Mouse (Mus musculus) c-Kit-positive CD71-positive TER-119-positive erythroid progenitor cells, embryonic 14.5 days (primary cell): ENCODE measurements at regions not wholly inside any gene's neighbourhood (a gene's known extent, or its start where the extent isn't known, plus 50 kb on each side); places are given as distances from the start of the nearest gene placed in this dataset.

Experiments
- DNase-seq: peaks from one replicate; pipeline ENCODE4 v3.0.0-alpha.2; 2013; ENCODE audit warnings: low spot score

DNA sequence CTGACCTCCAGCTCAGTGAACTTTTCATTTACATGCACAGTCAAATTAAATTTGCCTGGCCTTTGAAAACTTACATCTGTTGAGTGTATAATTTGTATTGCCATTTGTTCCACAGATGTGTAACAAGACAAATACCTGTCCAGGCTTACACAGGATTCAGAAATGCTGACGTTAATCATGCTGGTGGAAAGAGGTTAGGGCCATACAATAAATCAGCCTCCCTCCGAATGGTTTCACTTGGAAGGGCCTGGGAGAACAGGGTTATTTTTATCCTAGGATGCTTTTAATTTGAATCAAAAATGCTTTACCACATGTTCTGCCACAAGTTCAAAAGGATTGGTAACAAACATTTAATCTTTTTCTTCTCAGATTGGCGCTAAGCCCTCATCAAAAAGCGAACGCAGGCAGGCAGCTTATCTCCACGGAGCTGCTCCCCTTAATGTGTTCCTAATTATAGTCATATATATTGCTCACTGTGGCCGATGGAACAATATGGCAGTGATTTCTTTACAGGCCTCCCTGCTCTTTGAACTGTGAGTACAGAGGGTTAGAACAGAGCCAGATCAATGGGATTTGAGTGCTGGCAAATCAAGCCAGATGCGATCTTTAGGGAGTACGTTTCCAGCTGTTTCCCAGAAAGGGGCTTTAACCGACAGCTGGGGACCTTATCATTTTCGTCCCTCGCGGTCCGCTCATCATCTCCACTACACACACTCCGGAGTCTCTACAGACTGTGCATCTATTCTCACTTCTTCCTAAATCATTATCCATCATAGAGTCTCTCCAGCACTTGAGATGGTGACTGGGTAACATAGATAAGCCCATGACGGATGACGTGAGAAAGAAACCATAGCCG lies 313.9 kb downstream of the Ndfip2 start:
- DNase-seq = no peak

DNA sequence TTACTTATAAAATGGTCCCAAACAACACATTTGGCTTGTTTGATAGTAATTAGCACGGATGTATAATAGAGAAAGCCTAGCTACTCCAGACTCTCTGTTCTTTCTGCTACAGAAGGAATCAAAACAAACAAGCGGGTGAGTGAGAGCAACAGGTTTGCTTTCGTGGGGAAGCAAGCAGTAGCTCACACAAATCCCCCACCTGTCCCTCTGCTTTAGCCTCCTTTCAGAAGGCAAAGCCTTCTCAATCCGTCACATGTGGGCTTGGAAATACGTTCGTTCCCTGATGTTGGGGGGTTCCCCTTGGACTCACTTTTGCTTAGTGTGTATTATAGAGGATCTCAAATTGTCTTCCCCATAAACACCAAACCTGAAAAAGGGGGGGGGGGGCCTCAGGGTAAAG lies 311.8 kb downstream of the Ndfip2 start:
- DNase-seq = no peak

DNA sequence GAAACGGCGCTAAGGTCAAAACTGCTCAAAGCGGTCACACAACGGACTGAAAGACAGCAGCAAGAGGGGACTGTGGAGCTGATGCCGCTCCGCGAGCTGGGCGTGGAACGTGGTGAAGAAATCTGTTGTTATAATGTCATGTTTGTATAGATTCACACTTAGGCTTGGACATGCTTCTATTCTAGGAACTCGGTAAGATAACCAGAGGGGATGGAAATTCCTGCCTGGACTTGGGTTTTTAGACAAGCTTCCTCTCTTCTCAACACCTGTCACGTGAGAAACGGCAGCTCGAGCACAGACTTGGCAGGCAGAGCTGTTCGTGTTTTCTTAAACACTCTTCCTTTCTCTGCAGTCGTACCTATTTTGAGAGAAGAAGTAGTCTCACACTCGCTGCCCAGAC lies 307.5 kb downstream of the Ndfip2 start:
- no peak for DNase-seq

DNA sequence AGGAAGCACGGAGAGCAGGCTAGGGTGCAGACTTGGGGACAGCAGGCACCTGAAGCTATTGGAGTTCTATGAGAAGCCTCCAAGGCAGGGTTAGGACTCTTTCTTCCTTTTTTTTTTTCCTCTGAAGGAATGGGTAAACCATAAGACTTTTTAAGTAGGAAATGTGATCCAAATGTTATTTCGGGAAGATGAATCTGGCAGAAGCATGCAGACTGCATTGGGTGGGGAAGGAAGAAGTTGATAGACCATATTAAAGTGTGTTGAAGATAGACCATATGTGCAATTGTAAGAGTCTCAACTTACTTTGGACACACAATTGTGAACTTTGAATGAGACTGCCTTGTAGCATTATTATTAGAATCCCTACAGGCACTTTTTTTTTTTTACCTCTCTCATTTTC lies 304.5 kb downstream of the Ndfip2 start:
- no peak for DNase-seq

DNA sequence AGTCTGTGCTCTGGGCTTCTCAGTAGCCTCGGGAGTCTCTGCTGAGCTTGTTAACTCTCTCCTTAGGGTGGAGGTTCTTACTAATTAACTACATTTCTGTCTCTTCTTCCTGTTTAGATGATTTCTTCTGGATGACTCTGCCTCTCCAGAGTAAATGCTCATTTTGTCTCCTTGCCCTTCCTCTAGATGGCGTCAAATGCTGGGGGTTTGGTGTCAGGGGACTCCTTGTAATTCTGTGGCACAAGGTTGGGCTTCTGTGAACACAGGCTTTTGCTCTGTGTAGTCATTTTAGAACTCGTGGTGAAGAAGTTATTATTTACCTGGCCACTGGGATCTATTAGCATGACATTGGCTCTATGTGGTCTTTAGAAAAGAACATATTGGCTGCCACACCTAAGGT lies 298.4 kb downstream of the Ndfip2 start:
- no peak for DNase-seq

DNA sequence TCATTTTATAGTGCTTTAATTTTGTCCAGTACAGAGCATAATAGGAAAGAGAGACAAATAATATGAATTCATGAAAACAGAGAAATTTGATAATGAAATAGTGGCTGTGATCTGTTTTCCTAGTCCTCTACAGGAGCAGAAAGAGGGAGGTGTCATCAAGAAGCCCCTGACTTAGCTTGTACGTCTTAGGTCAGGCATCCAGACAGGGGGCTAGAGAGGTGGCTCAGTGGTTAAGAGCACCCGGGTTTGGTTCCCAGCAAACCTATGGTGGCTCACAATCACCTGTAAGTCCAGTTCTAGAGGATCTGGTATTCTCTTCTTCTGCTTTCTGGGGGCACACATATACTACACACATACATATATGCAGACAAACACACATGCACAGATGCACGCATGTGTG lies 285.7 kb downstream of the Ndfip2 start:
- DNase-seq = no peak

DNA sequence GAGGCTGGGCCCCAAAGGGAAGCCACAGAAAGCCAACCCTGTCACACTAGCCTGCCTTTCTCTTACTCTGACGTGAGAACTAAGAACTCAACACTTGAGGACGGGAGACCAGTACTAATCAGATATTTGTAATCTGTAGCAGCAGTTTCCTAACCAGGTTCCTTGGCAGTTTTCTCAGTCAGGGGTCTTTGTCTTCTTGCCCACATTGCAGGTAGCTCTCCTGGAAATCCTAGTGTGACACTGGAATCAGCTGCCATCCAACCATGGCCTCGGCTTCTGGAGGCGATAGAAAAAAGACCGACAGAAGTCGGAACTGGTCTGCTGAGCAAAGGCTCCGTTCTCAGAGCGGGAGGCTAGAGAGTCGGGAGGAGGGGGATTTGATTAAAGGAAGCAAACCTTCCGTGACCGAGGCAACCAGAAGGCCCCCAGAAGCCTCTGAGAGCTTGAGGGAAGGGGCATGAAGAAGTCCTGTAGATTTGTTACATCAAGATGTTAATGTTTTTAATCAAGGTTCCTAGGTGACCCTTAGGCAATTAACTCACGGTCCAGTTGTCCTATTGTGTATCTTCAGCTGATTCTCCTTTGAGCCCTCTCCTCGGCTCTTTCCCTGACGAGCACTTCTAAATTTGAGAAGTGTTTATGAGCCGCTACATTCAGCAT lies 284.2 kb downstream of the Ndfip2 start:
- no peak for DNase-seq

DNA sequence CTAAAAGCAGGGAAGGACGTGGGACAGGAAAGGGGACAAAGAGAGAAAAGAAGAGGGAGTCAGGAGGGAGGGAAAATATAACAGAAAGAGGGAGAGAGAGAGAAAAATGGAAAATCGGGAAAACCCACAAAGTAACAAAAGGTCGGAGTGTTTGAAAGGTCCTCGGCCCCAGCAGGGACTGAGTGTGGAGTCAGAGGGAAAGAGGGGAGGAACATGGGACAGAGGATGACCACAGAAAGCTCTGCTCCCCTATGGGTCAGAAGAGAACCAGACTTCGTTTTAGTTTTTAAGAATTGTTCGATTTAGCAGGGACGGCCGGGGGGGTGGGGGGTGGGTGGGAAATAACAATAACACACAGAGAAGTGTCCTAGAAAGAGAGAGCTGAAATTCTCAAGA lies 283.7 kb downstream of the Ndfip2 start:
- DNase-seq = no peak

DNA sequence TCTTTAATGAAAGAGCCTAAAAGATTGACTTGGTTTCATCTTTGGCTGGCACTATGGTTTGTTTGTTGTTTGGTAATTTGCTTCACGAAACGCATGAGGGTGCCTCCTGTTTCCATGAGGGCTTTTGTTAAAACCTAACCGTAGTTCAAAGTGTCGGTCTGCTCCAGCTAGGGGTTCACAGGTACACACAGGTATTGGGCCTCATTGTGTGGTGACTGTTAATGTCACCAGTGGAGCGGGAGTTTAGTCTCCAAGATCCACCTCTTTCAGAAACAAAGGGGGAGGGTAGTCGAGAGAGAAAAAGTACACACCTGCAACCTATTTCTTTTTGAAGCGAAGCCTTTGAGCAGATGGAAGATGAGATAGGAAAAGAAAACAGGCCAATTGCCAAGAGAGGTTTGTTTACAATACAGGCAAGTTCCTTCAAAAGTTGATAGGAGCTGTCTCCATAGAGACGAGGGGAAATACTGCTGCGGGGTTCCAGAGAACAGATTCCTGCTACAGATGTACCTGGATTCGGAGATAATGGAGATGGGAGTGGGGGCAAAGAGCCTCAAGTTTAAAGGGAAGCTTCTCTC lies 273.9 kb downstream of the Ndfip2 start:
- DNase-seq = no peak

DNA sequence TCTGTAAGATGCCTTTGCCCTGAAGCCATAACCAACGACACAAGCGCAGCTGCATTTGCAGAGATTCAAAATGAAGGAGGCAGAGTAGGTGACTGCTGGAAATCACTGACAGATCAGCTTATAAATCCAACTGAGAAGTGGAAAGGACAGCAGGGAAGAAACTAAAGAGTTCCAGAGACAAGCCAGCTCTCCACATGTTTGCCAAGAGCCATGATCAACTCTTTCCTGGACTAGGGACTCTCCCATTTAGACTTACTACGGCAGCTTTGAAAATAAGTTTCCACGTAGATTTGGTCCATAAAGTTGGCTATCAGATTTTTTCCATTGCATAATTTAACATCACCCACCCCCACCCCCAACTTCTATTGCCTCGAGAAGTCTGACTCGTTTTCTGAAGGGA lies 269.7 kb downstream of the Ndfip2 start:
- no peak for DNase-seq

DNA sequence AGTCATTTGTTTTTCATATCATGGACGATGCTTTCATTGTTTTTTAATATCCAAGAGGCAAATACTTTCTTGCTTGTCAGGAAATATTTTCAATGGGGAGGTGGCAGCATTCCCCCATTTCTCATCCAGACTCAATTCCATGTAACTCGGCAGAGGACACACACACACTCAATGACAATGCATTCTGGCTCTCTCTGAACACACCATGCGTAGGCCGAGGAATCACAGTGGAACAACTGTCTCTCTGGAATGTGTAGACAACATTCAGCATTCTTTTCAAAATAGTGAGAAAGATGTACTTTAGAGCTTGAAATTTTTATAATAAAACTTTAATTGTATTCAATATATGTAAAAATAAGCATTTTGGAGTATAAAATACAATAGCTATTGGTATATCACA lies 265.5 kb downstream of the Ndfip2 start:
- DNase-seq = no peak

DNA sequence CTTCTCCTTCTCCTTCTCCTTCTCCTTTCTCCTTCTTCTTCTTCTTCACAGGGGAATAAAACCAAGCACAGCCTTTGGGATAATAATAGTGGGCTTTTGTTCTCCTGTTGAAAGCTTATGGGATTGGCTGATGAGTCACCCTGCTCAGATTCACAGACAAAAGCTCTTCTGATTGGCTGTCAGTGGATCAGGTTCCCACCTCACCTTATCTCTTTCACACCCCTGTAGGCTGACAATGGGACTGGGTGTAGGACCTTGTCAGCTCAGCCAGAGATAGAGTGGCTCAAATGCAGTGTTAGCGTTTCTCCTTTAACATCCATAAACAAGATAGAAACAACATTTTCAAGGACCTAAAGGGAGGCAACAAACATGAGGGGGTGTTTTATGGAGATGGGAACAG lies 263.9 kb downstream of the Ndfip2 start:
- no peak for DNase-seq

DNA sequence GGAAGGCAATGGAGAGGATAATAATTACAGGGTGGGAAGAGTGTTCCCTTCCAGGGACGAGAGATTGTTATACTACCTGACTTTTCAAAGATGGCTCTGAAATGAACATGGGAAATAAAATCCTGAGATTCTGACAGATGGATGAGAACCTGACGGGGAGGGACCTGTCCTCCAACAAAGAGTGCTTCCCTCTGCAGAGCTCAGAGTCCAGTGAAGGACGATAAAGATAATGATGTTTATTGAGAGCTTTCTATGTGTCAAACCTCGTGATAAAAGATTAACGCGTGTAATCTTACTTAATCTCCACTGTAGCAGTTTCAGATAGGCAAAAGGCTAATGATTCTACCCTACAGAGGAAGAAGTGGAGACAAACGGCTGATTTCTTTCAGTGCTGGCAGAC lies 260.3 kb downstream of the Ndfip2 start:
- DNase-seq = no peak

DNA sequence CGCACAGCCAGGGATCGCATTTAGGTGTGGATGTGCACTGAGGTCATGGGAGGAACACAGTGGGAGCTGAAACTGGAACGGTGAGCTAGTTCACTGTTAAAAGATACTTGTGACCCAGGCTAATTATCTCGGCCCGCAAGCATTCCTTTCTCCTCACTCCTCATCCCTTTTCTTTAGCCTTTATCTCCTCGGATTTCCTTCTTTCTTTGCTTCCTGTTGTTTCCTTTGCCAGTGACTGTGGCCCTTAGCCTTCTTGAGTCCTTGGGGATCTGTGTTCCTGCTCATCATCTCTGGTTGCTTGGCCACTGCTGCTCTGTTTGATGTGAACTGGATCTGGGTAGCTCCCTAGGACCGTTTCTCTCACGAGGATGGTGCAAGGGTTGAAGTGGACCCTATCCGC lies 256.0 kb downstream of the Ndfip2 start:
- no peak for DNase-seq

DNA sequence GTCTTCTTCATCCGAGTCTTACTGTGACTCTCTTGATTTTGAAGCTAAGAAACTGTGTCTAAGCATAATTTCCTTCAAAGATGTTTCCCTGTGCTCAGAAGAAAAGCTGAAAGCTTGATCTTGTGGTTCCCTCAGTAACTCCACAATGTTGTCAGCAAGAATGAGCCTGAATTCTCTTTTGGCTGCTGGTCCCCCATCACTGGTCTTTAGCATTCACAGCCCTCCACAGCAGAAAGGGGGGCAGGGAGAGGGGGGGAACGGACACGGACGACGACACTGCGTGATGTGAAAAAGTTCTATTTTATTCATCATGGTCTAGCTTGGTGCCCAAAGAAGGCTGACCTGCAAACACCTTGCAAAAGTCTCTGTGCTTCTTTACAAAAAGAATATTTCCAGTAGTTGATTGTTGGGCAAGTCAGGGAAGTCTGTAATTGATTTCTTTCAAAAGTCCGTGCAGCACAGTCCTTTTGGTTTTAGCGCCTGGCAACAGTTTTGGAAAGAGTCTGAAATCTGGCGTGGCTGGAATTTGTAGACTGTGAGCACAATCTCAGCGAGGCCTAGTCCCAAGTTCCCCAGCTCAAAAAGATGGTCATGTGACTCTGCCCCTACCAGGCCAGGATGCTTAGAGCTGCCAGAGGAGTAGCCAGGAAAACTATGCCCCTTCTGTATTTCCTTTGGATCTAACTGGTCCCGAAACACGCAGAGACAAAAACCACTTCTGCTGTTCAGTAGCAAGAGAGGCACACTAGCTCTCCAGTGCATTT lies 254.7 kb downstream of the Ndfip2 start:
- DNase-seq = no peak

DNA sequence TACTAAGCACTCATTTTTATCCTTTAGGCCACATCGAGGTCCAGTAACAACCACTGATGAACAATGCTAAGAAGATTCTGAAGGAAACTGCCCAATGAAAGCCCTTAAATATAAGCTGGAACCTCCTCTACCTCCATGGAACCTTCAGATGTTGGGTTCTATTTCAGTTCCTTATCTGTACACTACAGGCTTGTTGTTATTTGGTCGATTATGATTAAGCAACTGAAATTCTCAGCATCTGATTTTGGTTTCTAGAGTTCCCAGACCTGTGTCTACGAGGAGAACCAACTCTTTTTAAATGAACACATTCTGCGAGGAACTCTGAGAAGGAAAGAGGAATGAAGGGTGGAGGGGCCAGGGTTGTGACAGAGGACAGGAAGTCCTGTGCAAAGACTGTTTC lies 253.5 kb downstream of the Ndfip2 start:
- DNase-seq = no peak

DNA sequence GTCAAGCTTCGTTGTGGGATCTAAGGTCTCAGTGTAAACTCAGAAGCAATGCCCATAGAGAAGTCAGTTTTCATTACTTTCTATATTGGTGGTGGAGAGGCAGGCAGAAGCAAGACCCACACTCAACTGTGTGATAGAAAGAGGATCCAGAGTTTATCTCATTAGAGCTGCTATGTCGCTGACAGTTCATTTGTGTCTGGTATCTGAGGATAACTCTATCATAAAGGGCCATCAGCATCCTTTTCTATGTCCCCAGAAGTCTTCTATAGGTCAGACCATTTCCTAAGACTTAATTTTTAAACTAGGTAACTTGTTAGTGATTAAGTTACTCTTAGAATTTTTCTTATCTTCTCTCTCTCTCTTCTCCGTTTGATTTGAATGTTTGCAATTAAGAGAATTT lies 252.8 kb downstream of the Ndfip2 start:
- no peak for DNase-seq

DNA sequence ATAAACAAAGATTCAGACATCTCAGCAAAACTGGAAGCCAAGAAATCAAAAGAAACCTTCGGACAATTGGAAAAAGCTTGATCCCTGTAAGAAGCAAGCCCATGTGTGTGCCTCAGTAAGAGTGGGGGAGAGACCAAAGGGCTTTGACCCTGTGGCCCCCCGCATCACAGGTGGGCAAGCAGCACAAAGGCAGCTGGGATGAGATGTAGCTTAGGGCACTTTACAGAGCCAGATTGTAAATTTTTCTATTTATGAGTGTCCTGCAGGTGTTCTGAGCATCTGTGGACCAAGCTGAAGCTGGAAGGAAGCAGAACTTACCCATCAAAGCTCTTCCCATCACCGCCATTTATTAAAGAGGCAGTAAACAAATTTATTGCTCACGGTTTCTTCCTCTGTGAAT lies 246.9 kb downstream of the Ndfip2 start:
- no peak for DNase-seq

DNA sequence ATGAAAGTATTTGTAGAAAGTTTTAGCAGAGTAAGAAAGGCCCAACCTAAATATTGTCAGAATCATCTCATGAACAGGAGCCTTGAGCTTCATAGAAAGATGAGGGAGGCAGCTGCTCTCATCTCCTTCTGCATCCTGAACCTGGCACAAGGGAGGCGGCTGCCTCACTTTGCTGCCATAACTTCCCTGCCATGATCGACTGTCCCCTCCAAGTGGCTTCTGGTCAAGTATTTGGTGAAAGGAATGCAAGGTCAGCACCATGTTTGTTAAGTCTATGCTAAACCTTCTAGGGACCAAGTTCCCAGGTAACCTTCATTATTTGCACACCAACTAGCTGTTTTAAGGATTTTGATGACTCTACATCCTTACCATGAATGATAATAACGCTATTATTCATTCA lies 246.0 kb downstream of the Ndfip2 start:
- DNase-seq = no peak

DNA sequence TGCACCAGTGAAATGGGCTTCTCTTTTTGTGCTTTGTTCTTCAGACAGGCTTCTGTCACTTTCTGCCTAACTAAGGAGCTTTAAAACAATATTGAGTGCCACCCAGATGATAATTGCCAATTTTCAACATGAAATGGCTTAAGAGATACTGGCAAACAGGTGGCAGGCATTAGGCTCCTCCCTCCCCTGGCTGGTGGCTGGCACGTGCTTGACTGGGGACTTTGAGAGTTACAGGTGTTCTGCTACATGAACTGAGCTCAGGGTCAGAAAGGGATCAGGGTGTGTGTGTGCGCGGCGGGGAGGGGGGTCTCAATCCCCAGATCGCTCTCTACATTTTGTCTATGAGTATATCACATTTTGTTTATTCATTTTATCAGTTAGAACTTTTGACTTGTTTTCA lies 245.4 kb downstream of the Ndfip2 start:
- DNase-seq = no peak

DNA sequence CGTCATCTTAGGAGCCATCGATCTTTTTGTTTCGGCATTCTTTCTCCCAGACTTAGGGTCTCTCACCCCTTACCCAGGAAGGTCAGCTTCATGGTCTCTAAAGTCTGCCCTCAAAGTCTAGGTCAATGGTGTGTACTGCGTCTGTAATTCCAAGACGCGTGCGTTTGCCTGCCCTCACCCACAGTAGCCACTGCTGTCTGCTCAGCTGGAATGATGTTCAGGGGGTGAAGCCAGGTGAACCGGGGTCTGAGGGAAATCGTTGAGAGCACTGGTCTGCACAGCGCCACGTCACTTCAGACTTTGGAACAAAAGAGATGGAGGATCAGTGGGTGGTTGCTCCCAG lies 244.2 kb downstream of the Ndfip2 start:
- no peak for DNase-seq

DNA sequence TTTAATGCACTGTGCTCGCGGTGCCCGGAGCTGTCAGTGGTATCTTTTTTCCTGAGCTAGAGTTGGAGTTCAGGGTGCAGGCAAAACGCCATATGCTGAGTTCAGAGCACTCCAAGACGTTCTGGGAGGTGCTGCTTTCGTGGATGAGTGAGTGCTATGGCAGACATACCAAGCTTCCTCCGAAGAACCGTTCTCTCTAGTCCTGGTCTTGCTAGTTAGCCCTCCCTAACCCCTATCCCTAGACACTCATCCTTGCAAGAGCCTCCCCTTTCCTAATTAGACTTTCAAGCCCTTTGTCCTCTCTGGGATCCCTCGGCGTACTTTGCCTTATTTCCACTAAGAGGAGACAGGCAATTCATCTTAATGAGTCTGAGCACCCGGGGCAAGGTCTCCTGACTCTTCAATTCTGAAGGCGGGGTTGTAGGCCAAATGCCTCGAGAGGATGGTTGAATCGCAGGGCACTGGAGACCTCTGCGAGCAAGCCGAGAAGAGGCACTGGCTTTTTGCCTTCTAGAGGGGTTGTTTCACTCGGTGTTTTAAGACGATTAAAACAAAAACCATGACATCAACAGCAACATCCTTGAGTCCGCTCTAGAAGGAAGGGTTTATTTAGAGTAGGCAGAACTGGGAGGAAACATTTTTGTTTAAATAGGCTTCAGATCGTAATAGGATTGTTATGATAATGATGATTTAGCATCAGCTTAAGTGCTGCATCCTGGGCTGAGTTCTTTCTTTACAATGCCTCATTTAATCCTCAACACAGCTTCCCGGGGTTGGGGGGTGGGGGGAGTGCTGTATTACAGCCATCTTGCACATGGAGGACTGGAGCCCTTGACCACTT lies 243.6 kb downstream of the Ndfip2 start:
- no peak for DNase-seq
